Mouse (Mus musculus) T-helper 1 cell (primary cell): ENCODE data around the gene Ildr2.

ENCODE experiments used
- in situ Hi-C: fragments of 300-600 bp; cut with MboI, MseI; formaldehyde crosslinking; loops from one replicate; pipeline ENCODE4 v1.15.1; 2025; ENCODE audit warnings: high pct_unique_total_duplicates

Ildr2 gene

DNA sequence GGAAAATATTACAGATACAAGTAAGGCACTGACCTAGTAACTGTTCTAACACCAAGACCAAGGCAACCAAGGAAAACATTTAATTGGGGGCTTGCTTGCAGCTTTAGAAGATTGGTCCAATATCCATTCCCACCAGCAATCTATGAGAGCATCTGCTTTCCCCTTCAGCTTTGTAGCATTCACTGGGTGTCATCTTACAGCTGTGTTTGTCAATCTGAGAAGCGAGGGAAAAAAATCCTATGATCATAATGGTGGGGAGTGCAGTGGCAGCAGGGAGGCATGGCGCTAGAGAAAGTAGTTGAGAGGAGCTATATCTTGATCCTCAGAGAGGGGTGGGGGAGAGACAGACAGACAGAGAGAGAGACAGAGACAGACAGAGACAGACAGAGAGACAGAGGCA, 88.1 kb downstream of the Ildr2 start:
- in situ Hi-C loops, result no loop called here

DNA sequence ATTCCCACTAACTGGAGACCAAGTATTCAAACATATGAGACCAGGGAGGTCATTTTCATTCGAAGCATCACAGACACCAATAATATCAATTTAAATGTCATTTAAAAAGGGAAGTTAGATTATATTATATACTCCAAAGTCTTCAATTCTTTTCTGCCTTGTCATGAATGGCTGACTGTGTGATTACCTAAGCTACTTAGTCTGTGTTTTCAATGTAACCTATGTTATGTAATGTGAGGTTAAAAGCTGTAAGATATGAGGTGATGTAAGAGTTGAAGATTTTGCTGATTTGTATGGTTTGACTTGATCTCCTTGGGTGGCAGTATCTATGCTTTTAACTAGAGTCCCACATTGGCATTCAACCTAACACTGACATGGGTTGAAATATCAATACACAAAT, 88.6 kb downstream of the Ildr2 start:
- in situ Hi-C loops, result no loop called here

GRCm38 (mm10) chr1:166343586-166343985, 89.6 kb downstream of the Ildr2 start:
- in situ Hi-C loops, result no loop called here

GRCm38 (mm10) chr1:166344300-166345077, 90.5 kb downstream of the Ildr2 start:
- in situ Hi-C loops, result no loop called here

DNA sequence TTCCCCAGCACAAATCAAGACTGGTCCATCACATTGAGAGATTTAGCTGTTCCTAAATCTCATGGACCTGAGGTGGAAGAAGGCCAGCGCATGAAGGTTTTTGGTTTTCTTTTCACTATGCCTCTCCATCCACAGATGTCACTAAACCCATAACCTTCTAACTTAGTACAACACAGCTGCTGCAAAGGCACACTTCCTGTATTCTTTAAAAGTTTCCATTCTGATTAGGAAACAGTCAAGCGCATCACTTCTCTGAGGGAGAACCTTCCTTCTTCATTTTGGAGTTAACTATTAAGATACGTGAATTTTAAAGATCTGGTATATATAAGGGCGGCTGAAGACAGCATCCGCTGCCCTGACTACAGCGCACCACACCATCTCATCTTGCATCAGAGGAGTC, 91.7 kb downstream of the Ildr2 start:
- in situ Hi-C loops, result no loop called here

DNA sequence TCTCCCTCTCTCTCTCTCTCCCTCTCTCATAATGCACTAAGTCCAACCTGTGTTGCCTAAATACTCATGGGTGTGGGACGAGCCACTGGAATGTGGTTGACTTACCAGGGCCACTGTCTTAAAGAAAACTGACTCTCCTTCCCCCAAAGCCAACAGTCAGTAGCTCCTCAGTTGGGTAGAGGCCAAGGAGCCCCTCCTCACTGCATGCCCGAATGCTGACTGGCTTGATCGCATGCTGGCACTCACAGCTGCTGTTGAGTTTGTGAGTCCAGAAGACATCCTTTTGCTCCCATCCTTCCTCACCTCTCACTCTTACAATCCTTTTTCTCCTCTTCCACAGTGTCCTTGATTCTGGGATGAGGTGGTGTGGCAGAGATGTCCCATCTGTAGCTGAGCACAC, 93.0 kb downstream of the Ildr2 start:
- in situ Hi-C loops, result no loop called here

GRCm38 (mm10) chr1:166349341-166349740, 95.4 kb downstream of the Ildr2 start:
- in situ Hi-C loops, result no loop called here

DNA sequence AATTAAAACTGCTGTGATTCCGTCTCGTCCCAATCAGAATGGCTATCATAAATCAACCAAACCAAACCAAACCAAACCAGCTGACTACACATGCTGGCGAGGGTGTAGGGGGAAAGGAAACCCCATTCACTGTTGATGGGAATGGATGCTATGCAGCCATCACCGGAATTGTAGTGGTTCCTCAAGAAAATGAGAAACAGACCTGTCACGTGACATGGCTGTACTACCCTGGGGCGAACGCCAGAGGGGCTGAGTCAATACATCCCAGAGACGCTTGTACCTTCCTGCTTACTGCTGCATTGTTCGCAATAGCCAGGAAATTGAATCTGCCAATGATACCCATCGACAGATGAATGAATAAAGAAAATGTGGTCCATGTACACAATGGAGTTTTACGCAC, 95.8 kb downstream of the Ildr2 start:
- in situ Hi-C loops, result no loop called here

DNA sequence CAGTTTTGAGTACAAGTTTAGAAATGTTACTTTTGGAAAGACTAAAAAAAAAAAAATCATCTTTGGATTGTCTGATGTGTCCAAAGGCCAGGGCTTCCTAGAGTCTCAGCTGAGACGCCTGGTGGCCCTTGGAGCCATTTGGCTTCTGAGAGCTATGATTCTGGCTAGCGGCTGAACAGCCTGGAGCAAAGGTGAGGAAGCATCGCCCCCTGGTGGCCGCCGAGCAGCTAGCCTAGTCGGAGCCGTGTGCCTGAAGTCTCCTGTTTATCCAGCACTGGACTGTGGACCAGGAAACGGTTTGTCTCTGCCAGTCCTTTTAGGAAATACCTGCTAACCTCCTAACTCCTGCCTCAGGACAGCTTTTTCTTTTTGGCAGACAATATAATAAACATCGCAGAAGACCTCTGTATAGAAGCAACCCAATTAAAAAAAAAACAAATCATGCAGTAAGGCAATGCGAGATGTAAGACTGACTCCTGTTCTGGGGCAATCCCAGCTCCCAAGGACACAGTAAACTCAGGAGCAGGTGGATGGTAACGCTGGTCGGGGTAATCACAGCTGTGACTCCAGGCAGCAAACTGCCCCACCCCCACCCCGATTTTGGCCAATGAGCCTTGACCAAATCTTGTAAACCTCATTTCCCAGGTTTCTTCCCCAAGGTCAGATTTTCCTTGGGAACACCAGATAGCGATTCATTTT, 106.4 kb downstream of the Ildr2 start:
- in situ Hi-C loops, result no loop called here

DNA sequence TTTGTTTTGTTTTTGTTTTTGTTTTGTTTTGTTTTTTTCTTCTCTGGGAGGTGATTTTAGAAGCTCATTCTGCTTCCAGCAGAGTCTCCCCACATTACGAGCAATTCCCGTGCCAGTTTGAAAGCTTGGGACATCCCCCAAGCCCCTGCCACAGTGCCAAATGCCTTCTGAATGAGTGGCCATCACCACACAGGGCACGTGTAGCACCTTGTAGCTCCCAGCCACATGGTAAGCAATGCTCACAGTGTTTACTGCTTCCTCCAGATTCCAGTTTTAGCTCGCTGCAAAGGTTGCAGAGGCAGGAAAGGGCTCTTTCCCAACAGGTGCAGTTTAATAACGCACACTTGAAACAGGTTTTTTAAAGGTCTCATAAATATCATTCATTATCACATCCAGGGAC, 107.0 kb downstream of the Ildr2 start:
- in situ Hi-C loops, result no loop called here

- in situ Hi-C loops, result no loop called here
These were observed 107.9 kb downstream of the Ildr2 start for GRCm38 (mm10) chr1:166361842-166362241.

DNA sequence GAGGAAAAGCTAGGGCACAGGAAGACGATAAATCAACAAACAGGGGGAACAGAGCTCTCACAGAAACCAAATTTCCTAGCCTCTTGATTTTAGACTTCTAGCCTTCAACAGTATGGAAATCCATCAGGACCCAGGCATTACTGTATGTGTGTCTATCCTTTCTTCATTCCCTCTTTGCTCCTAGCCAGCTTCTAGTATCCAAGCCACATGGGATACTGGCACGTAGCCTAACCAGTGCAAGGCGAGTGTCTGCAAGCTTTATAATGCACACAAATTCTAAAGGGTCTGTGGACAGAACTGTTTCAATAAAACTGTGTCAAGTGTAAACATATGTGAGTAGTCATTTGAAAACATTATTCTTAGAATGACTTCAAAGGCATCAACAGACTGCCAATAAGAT, 108.7 kb downstream of the Ildr2 start:
- in situ Hi-C loops, result no loop called here

GRCm38 (mm10) chr1:166363122-166363521, 109.2 kb downstream of the Ildr2 start:
- in situ Hi-C loops, result no loop called here
